Mouse (Mus musculus) myocyte (in vitro differentiated cells): ENCODE results near the gene Epha10. TPM values are rescaled to one million over a fixed set of nuclear protein-coding genes. Genes with fewer than 3 reads are reported as not detected.

Experiments
- H3K27me3 ChIP-seq: one replicate; pipeline ENCODE4 v1.6.1; 2011; ENCODE audit not compliant: control insufficient read depth, insufficient read depth, insufficient read length
- H3K36me3 ChIP-seq: one replicate; pipeline ENCODE4 v1.6.1; 2011; ENCODE audit not compliant: control insufficient read depth, insufficient read depth
- H3K4me2 ChIP-seq: one replicate; pipeline ENCODE4 v1.6.1; 2011; ENCODE audit warnings: low read depth, control low read depth
- H3K4me3 ChIP-seq: one replicate; pipeline ENCODE4 v1.5.1; 2011; ENCODE audit warnings: mild to moderate bottlenecking, control low read depth, moderate library complexity
- H3K79me2 ChIP-seq: one replicate; pipeline ENCODE4 v1.6.1; 2011; ENCODE audit not compliant: control insufficient read depth, insufficient read depth
- H3ac ChIP-seq: one replicate; pipeline ENCODE4 v1.6.1; 2011; ENCODE audit not compliant: control insufficient read depth, insufficient read length
- CEBPB ChIP-seq: IDR thresholded peaks from 2 replicates; pipeline ENCODE4 v1.6.1; 2011; ENCODE audit warnings: mild to moderate bottlenecking, moderate library complexity; ENCODE audit not compliant: poor library complexity, insufficient read depth, severe bottlenecking
- E2F4 ChIP-seq: IDR thresholded peaks from one replicate; pipeline ENCODE4 v1.6.1; 2011; ENCODE audit warnings: mild to moderate bottlenecking, control low read depth, moderate library complexity; ENCODE audit not compliant: insufficient read depth
- MAX ChIP-seq: IDR thresholded peaks from one replicate; pipeline ENCODE4 v1.6.1; 2011; ENCODE audit warnings: low read depth, mild to moderate bottlenecking, control low read depth
- MYOD1 ChIP-seq, 3 experiments: IDR thresholded peaks; one replicate each; pipeline ENCODE4 v1.6.1; 2011; ENCODE audit warnings: control low read depth in 2 of 3, low read depth in 2 of 3, mild to moderate bottlenecking in 2 of 3, moderate library complexity in 1 of 3; ENCODE audit not compliant: insufficient read length in 2 of 3, control insufficient read depth in 1 of 3
- MYOG ChIP-seq, 3 experiments: IDR thresholded peaks; one replicate each; pipeline ENCODE4 v1.6.1; 2011; ENCODE audit warnings: control low read depth in 2 of 3, low read depth in 2 of 3, mild to moderate bottlenecking in 2 of 3; ENCODE audit not compliant: insufficient read length in 2 of 3, control insufficient read depth in 1 of 3, insufficient read depth in 1 of 3
- POLR2A ChIP-seq: IDR thresholded peaks from one replicate; pipeline ENCODE4 v1.6.1; 2011; ENCODE audit warnings: low read depth, mild to moderate bottlenecking, control low read depth, moderate library complexity; ENCODE audit not compliant: insufficient read length
- POLR2AphosphoS2 ChIP-seq: IDR thresholded peaks from one replicate; pipeline ENCODE4 v1.6.1; 2011; ENCODE audit warnings: low read depth, control low read depth; ENCODE audit not compliant: insufficient read length
- REST ChIP-seq: IDR thresholded peaks from one replicate; pipeline ENCODE4 v1.6.1; 2011; ENCODE audit warnings: mild to moderate bottlenecking, control low read depth, moderate library complexity; ENCODE audit not compliant: insufficient read depth, insufficient read length
- SRF ChIP-seq: IDR thresholded peaks from one replicate; pipeline ENCODE4 v1.6.1; 2011; ENCODE audit warnings: low read depth; ENCODE audit not compliant: control insufficient read depth, insufficient read length
- TCF12 ChIP-seq: IDR thresholded peaks from one replicate; pipeline ENCODE4 v1.6.1; 2011; ENCODE audit warnings: mild to moderate bottlenecking, control low read depth; ENCODE audit not compliant: poor library complexity, insufficient read depth, severe bottlenecking
- TCF3 ChIP-seq: IDR thresholded peaks from one replicate; pipeline ENCODE4 v1.6.1; 2011; ENCODE audit warnings: low read depth, control low read depth; ENCODE audit not compliant: insufficient read length
- USF1 ChIP-seq: IDR thresholded peaks from one replicate; pipeline ENCODE4 v1.6.1; 2011; ENCODE audit warnings: low read depth, mild to moderate bottlenecking, control low read depth, moderate library complexity
- polyA plus RNA-seq: library from polyadenylated mRNA; unstranded; fragments of >200 nt; fragmentation: generic; extraction: Trizol; gene quantifications from one replicate; pipeline ENCODE4 v1.2.1, GENCODE M21; 2012; ENCODE audit warnings: missing spikeins

The Epha10 gene
- polyA plus RNA-seq, 1 experiment = not detected

- TF ChIP-seq MYOD1 (IDR thresholded peaks at IDR 0.05; ENCODE audit: control insufficient read depth in 1 of 3, insufficient read length in 2 of 3, low read depth in 2 of 3) (no peak), POLR2AphosphoS2 (no peak), MYOG (IDR thresholded peaks at IDR 0.05; ENCODE audit: control insufficient read depth in 1 of 3, insufficient read depth in 1 of 3, insufficient read length in 2 of 3, low read depth in 2 of 3) (no peak), E2F4 (no peak), MAX (no peak), USF1 (no peak), REST (no peak), CEBPB (no peak), TCF12 (no peak), SRF (no peak), POLR2A (no peak), TCF3 (no peak)
- Histone ChIP-seq H3K36me3 (no peaks in the 10 kb centered on the region), H3K4me3 (no peak overlapping the region), H3K27me3 (peaks cover 78% of the 10 kb centered on the region), H3K4me2 (no peak overlapping the region), H3ac (no peak overlapping the region), H3K79me2 (no peaks in the 10 kb centered on the region)
Measured at GRCm38 (mm10) chr4:124962576-124962975, 81.9 kb downstream of the Epha10 start.

GRCm38 (mm10) chr4:124964912-124965599 lies 84.4 kb downstream of the Epha10 start:
- no peak for TF ChIP-seq MYOG (IDR thresholded peaks at IDR 0.05; ENCODE audit: control insufficient read depth in 1 of 3, insufficient read depth in 1 of 3, insufficient read length in 2 of 3, low read depth in 2 of 3)
- no peak for TF ChIP-seq E2F4
- TF ChIP-seq POLR2AphosphoS2 = no peak
- no peak for TF ChIP-seq TCF12
- TF ChIP-seq SRF = no peak
- no peak for TF ChIP-seq USF1
- TF ChIP-seq CEBPB = no peak
- TF ChIP-seq MYOD1 (IDR thresholded peaks at IDR 0.05; ENCODE audit: control insufficient read depth in 1 of 3, insufficient read length in 2 of 3, low read depth in 2 of 3) = no peak
- TF ChIP-seq POLR2A = no peak
- no peak for TF ChIP-seq TCF3
- no peak for TF ChIP-seq MAX
- TF ChIP-seq REST = no peak
- H3K36me3 ChIP-seq = no peaks in the 10 kb centered on the region
- no peak overlapping the region for H3K4me2 ChIP-seq
- no peaks in the 10 kb centered on the region for H3K79me2 ChIP-seq
- no peak overlapping the region for H3K4me3 ChIP-seq
- H3K27me3 ChIP-seq = peaks cover 83% of the 10 kb centered on the region
- H3ac ChIP-seq = no peak overlapping the region

Other genes with a start within 250 kb of the Epha10 start
- 0.01 TPM for gene Pou3f1, start 224.1 kb upstream of the Epha10 start, polyA plus RNA-seq
- gene Utp11, start 187.3 kb upstream of the Epha10 start, polyA plus RNA-seq = 36.2 TPM
- 110 TPM for gene Fhl3, start 180.2 kb upstream of the Epha10 start, polyA plus RNA-seq
- gene Sf3a3, start 166.1 kb upstream of the Epha10 start, polyA plus RNA-seq = 41.6 TPM
- 25.1 TPM for gene Inpp5b, start 139.0 kb upstream of the Epha10 start, polyA plus RNA-seq
- 12.9 TPM for gene Mtf1, start 78.8 kb upstream of the Epha10 start, polyA plus RNA-seq
- gene Yrdc, start 30.2 kb upstream of the Epha10 start, polyA plus RNA-seq = 36.5 TPM
- 82.5 TPM for gene 1110065P20Rik, start 29.7 kb upstream of the Epha10 start, polyA plus RNA-seq
- not detected for gene Maneal, start 18.7 kb upstream of the Epha10 start, polyA plus RNA-seq
- gene 9930104L06Rik, start 56.1 kb downstream of the Epha10 start, polyA plus RNA-seq = 4.5 TPM
- gene Cdca8, start 58.4 kb downstream of the Epha10 start, polyA plus RNA-seq = 45.9 TPM
- 0.02 TPM for gene Rspo1, start 105.5 kb downstream of the Epha10 start, polyA plus RNA-seq
- 27.0 TPM for gene Gnl2, start 135.7 kb downstream of the Epha10 start, polyA plus RNA-seq
- gene Dnali1, start 184.8 kb downstream of the Epha10 start, polyA plus RNA-seq = 0.14 TPM
- 14.3 TPM for gene Snip1, start 185.8 kb downstream of the Epha10 start, polyA plus RNA-seq
- gene Meaf6, start 204.2 kb downstream of the Epha10 start, polyA plus RNA-seq = 19.3 TPM
- gene Zc3h12a, start 246.9 kb downstream of the Epha10 start, polyA plus RNA-seq = 5.9 TPM